Mouse (Mus musculus) T-cell, adult 2 months (primary cell): Measurements from ENCODE around the gene Hhat.

ENCODE experiments used
- DNase-seq: peaks from one replicate; pipeline ENCODE4 v3.0.0; 2022; ENCODE audit warnings: low spot score

Hhat gene

DNA sequence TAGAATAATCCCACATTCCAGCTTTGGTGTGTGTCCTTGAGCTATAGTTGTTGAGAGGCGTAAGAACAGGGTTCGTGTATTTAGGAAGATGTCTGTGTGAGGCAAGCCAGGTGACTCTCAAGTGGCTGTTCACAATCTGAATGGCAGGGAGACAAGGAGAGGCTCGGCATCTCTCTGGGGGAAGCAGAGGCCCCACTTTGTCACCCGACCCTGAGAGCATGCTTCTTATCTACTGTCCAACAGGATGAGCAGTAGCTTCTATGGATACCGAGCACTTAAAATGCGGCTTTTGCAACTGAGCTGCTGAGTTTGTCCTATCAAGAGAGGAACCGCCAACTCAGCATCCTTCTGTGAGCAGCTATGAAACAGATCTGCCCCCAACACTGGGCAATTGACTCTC, 120.4 kb downstream of the Hhat start:
- DNase-seq, result no peak

DNA sequence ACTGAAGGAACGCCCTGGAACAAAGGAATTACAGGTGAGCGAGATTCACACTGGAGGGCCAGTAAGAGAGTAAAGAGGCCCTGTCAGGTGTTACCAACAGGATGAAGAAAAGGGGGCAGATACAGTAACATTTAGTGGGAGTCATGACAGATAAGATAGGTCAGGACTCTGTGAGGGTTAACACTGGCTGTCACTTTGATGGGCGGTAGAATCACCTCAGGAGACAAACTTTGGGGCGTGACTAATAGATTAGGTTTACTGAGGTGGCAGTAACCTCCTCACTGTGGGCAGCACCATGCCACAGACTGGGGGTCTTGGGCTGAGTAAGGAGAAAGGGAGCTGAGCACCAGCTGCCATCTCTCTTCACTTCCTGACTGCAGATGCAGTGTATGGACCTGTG, 121.0 kb downstream of the Hhat start:
- DNase-seq, result no peak

DNA sequence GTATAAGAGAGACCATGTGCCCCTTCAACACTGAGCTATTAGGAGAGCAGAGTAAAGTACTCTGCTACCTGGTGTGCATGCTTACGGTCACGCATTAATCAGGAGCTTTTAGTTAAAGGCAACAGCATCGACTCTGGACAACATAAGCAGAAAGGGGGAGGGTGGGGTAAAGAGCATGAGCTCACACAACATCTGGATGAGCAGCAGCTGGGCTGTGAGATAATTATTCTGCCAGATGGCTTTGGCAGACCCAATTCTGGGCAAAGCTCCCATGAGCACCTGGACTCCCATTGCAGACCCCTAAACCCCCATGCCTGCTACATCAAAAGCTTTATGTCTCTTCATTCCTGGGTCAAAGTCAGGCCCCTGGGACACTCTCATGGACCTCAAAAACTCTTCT, 121.8 kb downstream of the Hhat start:
- DNase-seq, result no peak

DNA sequence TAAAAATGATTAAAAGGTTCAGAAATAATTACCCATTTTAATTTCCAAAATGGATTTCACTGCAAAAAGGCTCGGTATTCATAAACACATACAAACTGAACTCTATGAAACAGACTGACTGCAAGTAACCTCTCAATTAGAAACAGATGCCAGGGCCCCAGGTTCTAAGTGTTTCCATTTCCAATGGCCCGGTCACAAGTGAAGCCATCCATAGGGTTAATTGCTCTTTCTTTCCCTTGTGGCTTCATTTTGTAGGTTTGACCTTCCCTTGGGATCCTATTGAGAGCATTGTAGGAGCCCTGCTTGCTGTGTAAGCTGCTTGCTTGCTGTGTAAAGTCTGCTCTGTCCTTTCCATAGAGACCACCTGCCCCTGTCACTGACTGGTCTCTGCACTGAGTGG, 123.7 kb downstream of the Hhat start:
- no peak for DNase-seq

DNA sequence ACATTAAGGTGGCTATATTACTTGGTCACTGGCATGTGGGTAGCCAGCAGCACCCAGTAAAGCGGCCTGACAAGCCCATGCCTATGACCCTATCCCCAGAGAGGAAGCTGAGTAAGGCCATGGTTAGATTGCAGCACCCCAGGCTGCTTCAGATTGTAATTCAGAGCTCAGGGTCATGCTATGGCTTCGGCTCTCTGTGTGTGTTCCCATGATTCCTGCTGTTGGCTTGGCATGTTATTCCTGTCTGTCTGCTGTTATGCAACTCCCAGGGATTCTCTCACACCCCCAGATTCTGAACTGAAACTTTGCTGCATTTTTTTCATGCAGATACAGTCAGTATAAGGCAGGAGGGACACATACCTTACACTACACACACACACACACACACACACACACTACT, 128.9 kb downstream of the Hhat start:
- DNase-seq, result no peak

DNA sequence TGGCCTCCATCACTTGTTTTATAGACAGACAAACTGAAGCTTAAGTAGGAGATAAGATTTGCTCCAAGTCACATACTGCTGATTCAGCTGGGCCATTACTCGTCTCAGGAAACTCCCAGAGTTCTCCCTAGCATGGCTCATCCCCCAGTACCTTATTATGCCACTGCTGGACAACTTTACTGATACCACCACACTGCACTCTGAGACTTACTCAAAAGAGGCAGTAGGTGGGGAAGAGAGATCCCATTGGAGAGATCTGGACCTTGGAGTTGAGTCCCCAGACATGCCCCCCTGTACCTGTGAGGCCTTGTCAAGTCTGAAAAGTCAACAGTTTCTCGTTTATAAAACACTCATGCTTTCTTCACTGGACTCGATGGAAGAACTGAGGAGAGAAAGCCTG, 131.8 kb downstream of the Hhat start:
- no peak for DNase-seq

DNA sequence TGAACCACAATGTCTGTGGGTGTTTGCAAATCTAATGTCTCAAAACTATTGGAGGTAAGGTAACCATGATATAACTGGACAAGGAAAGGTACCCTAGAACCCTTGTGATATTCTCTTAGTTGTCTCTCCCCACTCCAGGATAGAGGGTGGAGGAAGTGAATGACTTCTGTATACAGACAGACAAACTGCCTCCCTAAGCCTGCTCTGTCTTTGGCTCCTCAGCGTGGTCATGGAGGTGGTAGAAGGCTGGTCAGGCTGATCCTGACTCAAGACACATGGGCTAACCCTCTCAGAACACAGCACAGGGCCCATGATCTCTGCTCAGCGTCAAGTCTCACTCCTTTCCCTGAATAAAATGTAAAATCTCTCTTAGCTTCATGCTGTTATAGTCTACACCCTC, 149.2 kb downstream of the Hhat start:
- no peak for DNase-seq

DNA sequence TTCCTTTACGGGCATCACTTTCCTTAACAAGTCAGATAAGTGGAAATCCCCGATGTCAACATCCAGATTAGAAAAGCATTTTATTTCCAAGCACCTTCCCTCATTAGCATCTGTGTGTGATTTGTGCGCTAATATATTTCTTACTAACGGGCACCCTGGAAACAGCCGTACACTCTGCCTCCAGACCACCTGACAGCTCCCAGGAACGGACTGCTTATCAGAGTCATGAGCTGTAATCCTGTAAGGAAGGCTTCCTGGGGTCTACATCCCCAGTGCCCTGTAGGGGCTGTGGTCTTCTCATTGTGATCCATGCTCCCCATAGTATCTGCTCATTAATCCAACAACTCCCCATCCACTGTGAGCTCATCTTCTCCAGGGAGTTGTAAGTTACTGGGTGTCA, 157.8 kb downstream of the Hhat start:
- no peak for DNase-seq

DNA sequence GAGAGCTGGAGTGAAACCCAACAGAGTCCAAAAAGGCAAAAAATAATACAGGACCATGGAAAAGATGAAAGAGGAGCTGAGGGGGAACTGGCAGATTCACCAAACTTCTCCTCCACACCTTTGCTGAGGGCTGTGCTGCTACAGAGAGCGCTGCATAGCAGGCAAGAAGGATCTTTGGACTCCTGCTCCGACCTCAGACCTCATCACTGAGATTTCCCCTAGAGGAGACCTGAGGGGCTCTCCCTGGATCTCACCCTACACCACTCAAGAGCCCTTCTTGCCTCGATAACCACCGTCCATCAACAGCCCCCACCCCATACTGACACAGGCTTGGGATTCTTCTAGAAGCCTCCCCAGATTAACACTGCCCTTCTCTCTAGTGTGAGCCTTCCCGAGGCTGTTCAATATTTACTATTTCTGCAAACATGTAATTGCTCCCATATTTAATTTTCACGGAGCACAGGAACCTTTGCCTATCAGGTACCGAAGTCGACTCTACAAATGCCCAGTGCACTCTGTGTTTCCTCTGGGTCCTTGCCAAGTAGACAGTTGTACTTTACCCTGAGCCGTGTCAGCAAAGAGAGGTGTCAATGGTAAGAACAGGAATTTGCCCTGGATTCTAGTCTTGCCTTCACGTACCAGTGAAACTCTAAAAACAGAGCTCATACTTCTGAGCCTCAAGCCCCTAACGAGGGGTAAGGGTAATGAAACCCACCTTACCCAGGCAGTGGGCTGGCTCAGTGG, 158.9 kb downstream of the Hhat start:
- no peak for DNase-seq

DNA sequence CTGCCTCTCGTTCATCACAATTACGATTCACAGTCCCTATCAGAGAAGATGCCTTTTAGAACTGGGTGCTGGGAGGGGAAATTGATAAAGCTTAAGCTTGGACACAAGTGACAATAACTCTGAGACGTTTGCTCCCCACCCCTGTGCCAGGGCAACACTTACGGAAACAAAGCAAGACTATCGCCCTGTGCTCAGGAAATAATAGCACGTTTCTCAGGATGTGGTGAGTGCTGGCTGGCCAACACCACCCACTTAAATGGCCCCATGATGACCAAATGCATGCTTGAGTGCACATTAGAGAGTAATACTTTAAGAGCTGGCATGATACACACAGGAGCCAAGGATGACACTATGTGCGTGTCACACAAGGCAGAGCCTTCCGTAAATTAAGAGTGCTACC, 164.1 kb downstream of the Hhat start:
- no peak for DNase-seq

DNA sequence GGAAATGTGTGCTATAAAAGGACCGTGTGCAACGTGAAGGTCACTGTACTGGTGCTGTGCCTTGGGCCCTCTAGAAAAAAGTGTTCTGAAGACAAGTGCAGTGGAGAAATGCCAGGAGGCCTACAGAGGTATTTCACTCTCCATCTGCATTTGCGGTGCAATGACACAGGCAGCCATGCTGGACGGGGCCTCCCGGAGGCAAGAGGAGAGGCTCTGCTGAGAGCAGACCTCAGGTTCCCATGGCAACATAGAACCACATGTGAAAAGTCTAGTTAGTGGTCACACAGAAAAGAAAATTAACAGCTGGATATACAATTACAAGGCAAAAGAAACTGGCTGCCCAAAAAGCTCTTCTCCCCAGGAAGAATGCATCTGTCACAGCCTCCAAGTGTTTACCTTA, 166.6 kb downstream of the Hhat start:
- DNase-seq, result no peak

DNA sequence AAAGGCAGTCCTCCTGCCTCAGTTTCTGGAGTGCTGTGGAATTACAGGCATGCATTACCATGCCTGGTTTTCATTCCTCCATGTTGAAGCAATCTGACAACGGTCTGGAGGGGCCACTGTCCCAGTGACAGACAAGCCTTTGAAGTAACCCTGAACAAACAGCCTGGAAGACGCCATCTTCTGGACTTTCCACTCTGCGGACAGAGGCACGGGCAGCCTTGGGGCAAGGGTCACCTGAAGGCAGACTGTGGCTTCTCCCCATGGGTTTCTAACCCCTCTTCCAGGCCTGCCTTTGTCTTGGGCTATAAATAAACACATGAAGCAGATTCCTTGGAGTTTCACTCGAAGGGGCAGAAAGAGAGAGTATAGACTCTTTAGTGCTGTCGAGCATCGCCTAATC, 167.5 kb downstream of the Hhat start:
- no peak for DNase-seq

DNA sequence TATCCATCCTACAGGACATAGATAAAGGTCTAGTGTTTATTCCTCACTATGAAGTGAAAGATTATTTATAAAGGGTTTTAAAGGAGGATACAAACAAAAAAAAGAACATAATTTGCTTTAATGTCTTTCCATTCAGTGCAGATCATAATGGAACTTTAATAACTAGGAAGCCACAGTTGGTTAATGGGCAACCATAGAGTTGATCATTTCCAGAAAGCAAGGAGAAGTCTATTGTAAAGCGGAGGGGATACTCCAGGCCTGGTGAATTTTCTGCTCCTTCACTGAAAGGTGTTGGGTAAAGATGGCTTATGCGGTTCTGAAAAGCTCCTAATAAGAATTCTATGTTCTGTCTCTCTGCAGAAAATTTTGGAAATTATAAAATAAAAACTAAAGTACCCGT, 169.8 kb downstream of the Hhat start:
- no peak for DNase-seq

DNA sequence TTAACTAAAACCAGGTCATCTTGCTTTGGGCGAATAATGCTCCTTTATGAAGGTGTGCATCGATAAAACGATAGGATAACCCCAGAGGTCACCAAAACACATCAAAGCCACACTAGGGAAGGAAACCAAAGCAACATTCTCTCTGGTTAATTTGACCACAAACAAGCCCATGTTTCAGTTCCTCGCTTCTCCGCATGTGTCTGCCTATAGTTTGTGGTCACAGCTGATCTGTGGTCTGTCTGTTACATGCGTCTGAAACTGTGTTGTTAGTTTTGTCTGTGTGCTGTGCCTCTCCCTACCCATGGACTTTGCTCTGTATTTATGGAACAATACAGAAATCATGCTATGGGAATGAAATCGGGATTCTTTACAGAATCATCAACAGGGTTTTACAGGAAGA, 171.3 kb downstream of the Hhat start:
- no peak for DNase-seq

DNA sequence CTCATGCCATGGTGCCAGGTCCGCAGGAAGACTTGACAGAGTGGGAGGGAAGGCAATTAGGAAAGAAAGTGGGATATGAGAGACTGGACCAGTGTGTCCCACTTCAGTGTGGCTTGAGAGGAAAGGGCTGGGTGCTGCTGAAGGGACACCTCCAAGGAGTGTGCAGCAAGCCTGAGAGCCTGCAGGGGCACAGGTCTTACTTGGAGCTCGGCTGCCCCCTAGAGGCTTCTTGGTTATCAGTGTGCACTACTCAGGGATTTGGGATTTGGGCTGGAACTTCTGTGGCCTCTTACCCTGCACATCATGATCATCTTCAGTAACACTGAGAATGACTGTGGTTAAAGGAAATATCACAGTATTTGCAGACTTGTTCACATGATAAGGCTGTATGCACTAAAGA, 172.6 kb downstream of the Hhat start:
- no peak for DNase-seq

DNA sequence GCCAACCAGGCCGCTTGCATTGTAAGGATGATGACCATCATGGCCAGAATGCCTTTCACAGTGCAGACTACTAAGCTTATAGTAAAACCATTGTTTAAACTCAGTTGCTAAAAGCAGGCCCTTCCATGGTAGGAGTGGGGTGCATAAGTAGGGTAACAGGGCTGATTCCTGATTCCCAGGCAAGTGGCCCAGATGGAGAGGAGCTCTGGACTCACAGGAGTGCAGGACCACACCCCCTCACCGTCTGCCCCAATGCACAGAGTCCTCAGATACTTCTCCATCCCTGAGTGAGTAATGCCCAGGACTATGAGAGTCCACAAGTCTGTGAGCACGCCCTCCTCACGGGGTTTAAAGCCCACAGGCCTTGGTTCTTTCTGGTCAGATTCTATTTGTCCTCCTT, 175.6 kb downstream of the Hhat start:
- DNase-seq, result no peak

DNA sequence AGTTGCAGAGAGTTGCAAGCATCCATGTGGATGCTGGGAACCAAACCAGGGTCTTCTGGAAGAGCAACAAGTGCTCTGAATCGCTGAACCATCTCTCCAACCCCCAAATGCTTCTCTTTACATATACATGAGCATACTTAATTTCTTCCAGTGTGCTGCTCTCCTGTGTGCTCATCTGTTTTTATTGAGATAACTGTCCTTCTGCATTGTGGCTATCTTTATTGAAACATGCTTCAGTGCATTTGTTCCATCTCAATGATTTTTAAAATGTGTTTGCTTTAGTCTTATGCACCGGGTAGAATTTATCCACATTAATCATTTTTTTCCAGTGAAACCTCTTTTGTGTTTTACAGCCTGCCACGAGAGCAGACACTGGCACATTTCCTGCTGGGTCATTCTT, 177.5 kb downstream of the Hhat start:
- DNase-seq, result no peak

DNA sequence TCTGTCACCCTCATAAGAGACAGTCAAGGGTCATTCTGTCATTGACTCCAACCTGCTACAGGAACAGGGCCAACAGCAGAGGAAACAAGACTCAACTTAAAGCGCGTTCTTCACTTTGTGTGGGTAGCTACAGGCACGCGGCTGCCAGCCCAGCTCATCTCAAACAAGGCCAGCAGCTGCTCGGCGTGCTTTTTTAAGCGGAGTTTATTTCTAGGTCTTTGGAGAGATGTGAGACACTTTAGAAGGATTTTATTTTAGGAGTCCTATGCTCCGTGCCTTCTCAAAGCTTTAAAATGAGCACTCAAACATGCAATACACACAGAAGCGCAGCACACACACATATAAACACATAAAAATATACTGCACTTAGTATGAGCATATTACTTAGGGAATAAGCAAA, 183.6 kb downstream of the Hhat start:
- DNase-seq, result no peak

DNA sequence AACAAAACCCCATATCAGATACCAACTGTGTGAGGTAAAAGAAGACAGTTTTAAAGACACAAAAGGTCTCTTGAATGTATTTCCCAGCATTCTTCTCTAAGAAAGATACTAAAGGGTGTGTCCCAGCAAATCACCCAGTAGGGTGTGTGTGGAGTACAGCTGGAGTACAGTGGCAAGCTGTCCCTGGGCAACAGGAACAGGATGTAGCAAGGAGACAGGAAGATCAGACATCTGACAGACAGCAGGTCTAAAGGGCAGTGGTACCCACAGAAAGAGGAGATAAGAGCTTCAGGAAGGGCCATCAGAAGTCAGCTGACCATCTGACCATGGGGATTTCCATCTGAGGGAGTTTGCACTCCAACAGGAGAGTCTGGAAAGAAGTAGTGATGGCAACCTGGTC, 185.7 kb downstream of the Hhat start:
- DNase-seq, result no peak

DNA sequence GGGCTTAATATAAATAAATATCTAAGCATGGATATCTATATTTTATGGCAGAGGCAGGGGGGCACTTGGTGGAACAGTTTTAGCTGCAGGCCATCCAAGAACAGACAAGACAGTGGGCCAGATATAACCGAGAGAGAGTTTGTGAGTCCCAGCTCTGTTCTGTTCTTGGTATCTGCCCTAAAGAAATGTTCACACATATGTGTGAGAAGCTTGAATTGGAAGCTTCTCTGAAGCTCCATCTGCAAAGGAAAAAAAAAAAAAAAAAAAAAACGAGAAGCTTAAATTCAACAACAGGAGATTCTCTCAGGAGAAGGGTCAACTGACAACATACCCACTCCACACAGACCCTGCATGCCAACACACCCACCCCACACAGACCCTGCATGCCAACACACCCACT, 188.1 kb downstream of the Hhat start:
- no peak for DNase-seq

DNA sequence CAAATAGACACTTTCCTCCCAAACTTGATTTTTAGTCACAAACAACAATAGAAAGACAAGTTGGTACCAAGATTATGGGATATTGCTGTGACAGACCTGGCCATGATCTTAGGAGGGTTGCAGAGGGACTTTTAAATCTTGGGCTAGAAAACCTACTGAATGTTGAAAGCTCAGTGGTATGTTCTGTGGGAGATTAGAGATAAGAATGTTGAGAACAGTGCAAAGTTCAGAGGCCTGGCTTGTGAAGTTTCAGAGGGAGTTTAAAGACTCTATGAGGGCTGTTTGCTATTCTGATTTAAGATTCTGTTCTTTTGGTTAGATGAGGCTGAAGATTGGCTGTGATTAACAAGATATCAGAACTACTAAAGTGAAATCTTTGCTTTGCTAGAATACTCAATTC, 206.3 kb downstream of the Hhat start:
- no peak for DNase-seq

DNA sequence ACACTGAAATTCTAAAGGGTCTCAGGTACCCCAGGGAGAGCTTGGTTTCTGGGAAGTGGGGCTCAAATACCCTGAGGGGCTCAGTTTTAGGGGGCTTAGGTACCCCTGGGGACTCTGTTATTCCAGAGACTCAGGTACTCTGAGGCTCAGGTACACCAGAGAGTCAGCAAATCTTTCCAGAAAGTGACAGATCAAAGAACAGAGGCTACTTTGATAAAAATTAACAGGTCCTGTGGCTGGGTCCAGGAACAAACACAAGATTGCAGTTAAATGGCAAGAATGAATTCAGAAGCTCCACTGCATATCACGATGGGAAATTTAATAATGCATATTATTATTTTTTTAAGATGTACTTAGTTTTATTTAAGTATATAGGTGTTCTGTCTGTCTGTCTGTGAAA, 211.7 kb downstream of the Hhat start:
- DNase-seq, result no peak

DNA sequence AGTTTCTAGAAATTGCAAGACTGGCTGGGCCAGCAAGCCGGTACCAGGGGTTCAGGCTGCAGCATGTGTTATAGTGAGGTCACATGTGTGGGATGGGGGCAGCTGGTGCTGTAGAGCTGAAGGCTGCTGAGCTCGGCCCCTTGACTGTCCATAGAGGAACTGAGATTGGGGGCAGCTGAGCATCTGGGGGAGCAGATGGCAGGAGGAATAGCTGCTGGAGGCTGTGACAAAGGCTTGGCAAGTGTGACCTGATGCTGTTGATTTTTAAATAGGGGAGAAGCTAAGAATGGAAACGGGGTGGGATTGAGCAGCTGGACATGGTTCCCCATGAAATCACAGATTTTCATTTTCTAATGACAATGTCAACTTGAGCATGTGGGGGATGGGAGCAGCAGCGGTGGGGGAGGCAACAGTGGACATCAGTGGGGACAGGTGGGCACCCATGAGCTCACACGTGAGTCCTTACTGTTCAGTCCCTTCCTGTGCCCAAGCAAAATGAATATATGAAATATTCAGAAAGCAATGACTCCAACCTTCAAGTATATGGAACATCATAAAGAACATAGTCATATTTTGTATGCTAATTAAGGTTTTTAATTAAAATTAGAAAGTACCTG, 212.9 kb downstream of the Hhat start:
- DNase-seq, result no peak

DNA sequence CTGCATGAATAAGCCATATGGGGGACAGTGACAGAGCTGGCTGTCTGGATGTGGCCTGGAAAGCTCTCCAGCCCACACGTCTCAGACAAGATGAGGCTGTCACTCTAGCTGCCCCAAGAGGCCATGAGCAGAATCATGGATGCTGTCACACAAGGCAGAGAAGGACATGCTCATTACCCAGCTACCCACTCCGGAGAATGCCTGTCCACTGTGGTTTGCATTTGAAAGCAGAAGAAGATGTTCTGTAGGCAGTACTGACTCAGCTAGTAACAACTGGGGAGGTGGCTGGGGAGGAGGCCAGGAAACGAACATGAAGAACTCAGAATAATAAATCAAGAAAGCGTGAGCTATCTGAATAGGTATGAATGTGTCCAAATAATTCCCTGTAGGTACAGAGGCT, 215.5 kb downstream of the Hhat start:
- DNase-seq, result no peak
